ENCODE assay signal across 8 mouse cellular contexts in the genomic region with DNA sequence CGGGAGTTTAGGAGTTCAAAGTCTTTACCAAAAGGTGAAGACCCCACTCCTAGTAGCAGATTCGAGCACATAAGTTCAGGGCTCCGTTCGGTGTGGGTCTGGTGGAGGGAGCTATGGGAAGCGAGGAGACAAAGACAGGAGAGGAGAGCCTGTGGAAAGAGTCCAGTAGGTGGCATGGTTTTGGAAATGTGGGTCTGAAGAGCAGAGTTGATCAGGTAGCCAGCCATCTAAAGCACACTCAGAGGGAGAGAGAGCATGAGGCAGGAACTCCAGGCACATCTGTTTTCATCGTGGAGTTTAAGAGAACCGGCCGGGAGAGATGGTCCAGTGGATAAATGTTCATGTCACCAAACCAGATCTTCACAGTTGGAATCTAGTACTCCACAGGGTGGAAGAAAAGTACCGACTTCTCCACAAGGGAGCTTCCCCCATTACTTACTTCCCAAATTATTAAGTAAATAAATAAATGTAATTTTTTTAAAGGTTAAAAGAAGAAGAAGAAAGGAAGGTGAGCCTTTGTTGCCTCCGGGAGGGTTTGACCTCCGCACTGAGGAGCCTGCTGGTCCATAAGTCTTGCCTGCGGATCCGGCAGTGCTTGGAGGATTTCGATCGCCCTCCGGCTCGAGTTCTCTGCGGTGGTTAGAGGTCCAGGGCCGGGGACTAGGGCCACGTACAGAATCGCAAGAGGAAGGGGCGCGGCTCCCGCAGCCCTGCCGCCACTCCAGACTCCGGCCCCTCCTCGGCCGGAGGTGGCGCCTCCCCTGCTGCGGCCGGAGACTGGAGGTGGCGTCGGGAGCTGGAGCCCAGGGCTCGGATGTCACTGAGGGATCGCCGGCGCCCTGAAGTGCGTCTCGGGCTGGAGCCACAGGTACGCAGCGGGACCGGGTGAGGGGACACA. TPM values are rescaled to one million over a fixed set of nuclear protein-coding genes. Genes with fewer than 3 reads are reported as not detected.
A peak's percentile ranks its signal among the peaks of the same experiment; 100 is the strongest.
DNase-seq lines count a peak whose midpoint lies in the region; ATAC-seq lines count a peak whose summit lies in the region.

Gene Gm10447, minus strand, starts transcription at position 637 of the 898 bp plus-strand sequence.
Gene Shroom1, plus strand, starts transcription at position 732 of the 898 bp plus-strand sequence.

- H3K27me3 ChIP-seq in heart, embryonic 10.5 days (ENCODE audit: insufficient read depth, poor library complexity, severe bottlenecking): peaks cover 40% of the 10 kb centered on the region
- peaks cover 2% of the 10 kb centered on the region; the same call in 1 of the 2 replicates for H3K27me3 ChIP-seq in lung, embryonic 16.5 days (ENCODE audit: control insufficient read depth, insufficient read depth, low read depth, low read length)

- peak within 1 kb of the TSS; percentile 84 for H3K27ac ChIP-seq in heart, embryonic 10.5 days
- H3K27ac ChIP-seq in lung, embryonic 16.5 days (ENCODE audit: low read length): no peak within 1 kb of the TSS

- H3K9me3 ChIP-seq in heart, embryonic 10.5 days: no peaks in the 10 kb centered on the region
- H3K9me3 ChIP-seq in lung, embryonic 16.5 days (ENCODE audit: control insufficient read depth, low read length): no peaks in the 10 kb centered on the region

- H3K4me2 ChIP-seq in lung, embryonic 16.5 days (ENCODE audit: low read depth, low read length): peak within 1 kb of the TSS; percentile 88

- peak; percentile 51; the same call in 1 of the 2 replicates for ATAC-seq in frontal cortex, adult (ENCODE audit: low TSS enrichment)
- ATAC-seq in lung, embryonic 16.5 days (ENCODE audit: low read depth): peak; percentile 94

- peak within 1 kb of the TSS; percentile 69 for H3K4me3 ChIP-seq in heart, embryonic 10.5 days
- peak within 1 kb of the TSS; percentile 60 for H3K4me3 ChIP-seq in lung, embryonic 16.5 days (ENCODE audit: low read length)

- H3K4me1 ChIP-seq in heart, embryonic 10.5 days: peaks cover 11% of the 10 kb centered on the region; the same call in 1 of the 2 replicates
- H3K4me1 ChIP-seq in lung, embryonic 16.5 days (replicated peaks; ENCODE audit: control insufficient read depth, insufficient read depth, low read length): 0 out of 2 replicates have a peak, but pooled peaks cover 3% of the 10 kb centered on the region

- H3K9ac ChIP-seq in lung, embryonic 16.5 days (ENCODE audit: low read length): peak within 1 kb of the TSS; percentile 71

- H3K36me3 ChIP-seq in heart, embryonic 10.5 days: no peaks in the 10 kb centered on the region
- no peaks in the 10 kb centered on the region for H3K36me3 ChIP-seq in lung, embryonic 16.5 days (ENCODE audit: control insufficient read depth, insufficient read depth, low read length)

- DNase-seq in frontal cortex, postnatal 14 days (ENCODE audit: low spot score in 2 of 2): no peak
- peak; percentile 68 for DNase-seq in embryo, embryonic 9.5 days (ENCODE audit: extremely low spot score)
- DNase-seq in heart, embryonic 10.5 days (ENCODE audit: low spot score): peak; percentile 90
- DNase-seq in kidney, adult 9 months: peak; percentile 73
- peak; percentile 67 for DNase-seq in retina, embryonic 14.5 days (ENCODE audit: low spot score)
- DNase-seq in left cerebral cortex, postnatal 36 days (ENCODE audit: low spot score in 2 of 2): no peak

- intact Hi-C loops in left cerebral cortex, postnatal 36 days (cut with DNase I): no loop called here

- 3% methylated on average over 42 of the region's 42 CpGs for WGBS in heart, embryonic 10.5 days
- WGBS in lung, embryonic 16.5 days: 3% methylated on average over 42 of the region's 42 CpGs

RNA-seq across cellular contexts. Expression of gene Gm10447, which starts in this region (rescaled TPM):
- 0.10 and 0.16 TPM in 2 replicates for polyA plus RNA-seq in heart, embryonic 10.5 days (2016; fragmentation: Nextera tagmentation; extraction: Ambion mirVana)
- 0.06 TPM in 1 of 2 replicates, not detected in the other for polyA plus RNA-seq in lung, embryonic 16.5 days (2015; fragmentation: Nextera tagmentation; extraction: Ambion mirVana)
- total RNA-seq in left cerebral cortex, postnatal 36 days (2021): under 1 TPM; 0.22 to 0.34 TPM

RNA-seq across cellular contexts. Expression of gene Shroom1, which starts in this region (rescaled TPM):
- 2.3 and 2.5 TPM in 2 replicates for polyA plus RNA-seq in heart, embryonic 10.5 days (2016; fragmentation: Nextera tagmentation; extraction: Ambion mirVana)
- polyA plus RNA-seq in lung, embryonic 16.5 days (2015; fragmentation: Nextera tagmentation; extraction: Ambion mirVana): 1.9 and 2.8 TPM in 2 replicates
- total RNA-seq in left cerebral cortex, postnatal 36 days (2021): 1 to 10 TPM; 5.3 to 5.5 TPM

Comparison
In these comparisons a context has a peak if more than half of its experiments do, and no peak if none do; other contexts are left out.
1. DNase-seq: peak in embryo, embryonic 9.5 days (single experiment), heart, embryonic 10.5 days (single experiment), kidney, adult 9 months (single experiment) and retina, embryonic 14.5 days (single experiment); none in frontal cortex, postnatal 14 days (0 of 2) and left cerebral cortex, postnatal 36 days (0 of 2).